Mouse (Mus musculus): ENCODE measurements around the gene Orai3. TPM values are rescaled to one million over a fixed set of nuclear protein-coding genes. Genes with fewer than 3 reads are reported as not detected.

Orai3 gene
- polyA plus RNA-seq, 1 experiment, result 44.2 TPM

GRCm38 (mm10) chr7:127810650-127811049 lies 41.0 kb downstream of the Orai3 start:
- no peak overlapping the region for H3K4me3 ChIP-seq (ENCODE audit: insufficient read depth, low read length)
- peaks cover 5% of the 10 kb centered on the region for H3K4me1 ChIP-seq (ENCODE audit: control insufficient read depth, insufficient read depth, low read length)
- no peak overlapping the region for H3K27ac ChIP-seq (ENCODE audit: insufficient read depth, low read depth, low read length)
- TF ChIP-seq CTCF (IDR thresholded peaks at IDR 0.05; ENCODE audit: low read depth, low read length) (no peak), POLR2A (IDR thresholded peaks at IDR 0.05; ENCODE audit: borderline replicate concordance, low read depth, low read length) (no peak)

- TF ChIP-seq CTCF (IDR thresholded peaks at IDR 0.05; ENCODE audit: low read depth, low read length), result no peak
- TF ChIP-seq POLR2A (IDR thresholded peaks at IDR 0.05; ENCODE audit: borderline replicate concordance, low read depth, low read length), result no peak
- H3K27ac ChIP-seq (ENCODE audit: insufficient read depth, low read depth, low read length), result no peak overlapping the region
- peaks cover 8% of the 10 kb centered on the region for H3K4me1 ChIP-seq (ENCODE audit: control insufficient read depth, insufficient read depth, low read length)
- no peak overlapping the region for H3K4me3 ChIP-seq (ENCODE audit: insufficient read depth, low read length)
These were observed 41.6 kb downstream of the Orai3 start for GRCm38 (mm10) chr7:127811240-127811639.

- H3K27ac ChIP-seq (ENCODE audit: insufficient read depth, low read depth, low read length), result no peak overlapping the region
- TF ChIP-seq POLR2A (IDR thresholded peaks at IDR 0.05; ENCODE audit: borderline replicate concordance, low read depth, low read length), result no peak
- TF ChIP-seq CTCF (IDR thresholded peaks at IDR 0.05; ENCODE audit: low read depth, low read length), result no peak
- H3K4me1 ChIP-seq (ENCODE audit: control insufficient read depth, insufficient read depth, low read length), result peaks cover 7% of the 10 kb centered on the region
- H3K4me3 ChIP-seq (ENCODE audit: insufficient read depth, low read length), result no peak overlapping the region
These were observed 42.7 kb downstream of the Orai3 start for GRCm38 (mm10) chr7:127812292-127812691.

- Histone ChIP-seq H3K4me3 (ENCODE audit: insufficient read depth, low read length) (no peak overlapping the region), H3K27ac (ENCODE audit: insufficient read depth, low read depth, low read length) (no peak overlapping the region), H3K4me1 (ENCODE audit: control insufficient read depth, insufficient read depth, low read length) (peaks cover 4% of the 10 kb centered on the region; the same call in 1 of the 2 replicates)
- no peak for TF ChIP-seq CTCF (IDR thresholded peaks at IDR 0.05; ENCODE audit: low read depth, low read length)
- TF ChIP-seq POLR2A (IDR thresholded peaks at IDR 0.05; ENCODE audit: borderline replicate concordance, low read depth, low read length), result no peak
These were observed 44.2 kb downstream of the Orai3 start for GRCm38 (mm10) chr7:127813821-127814220.

- Histone ChIP-seq H3K4me3 (ENCODE audit: insufficient read depth, low read length) (no peak overlapping the region), H3K4me1 (ENCODE audit: control insufficient read depth, insufficient read depth, low read length) (peaks cover 4% of the 10 kb centered on the region; the same call in 1 of the 2 replicates), H3K27ac (ENCODE audit: insufficient read depth, low read depth, low read length) (no peak overlapping the region)
These were observed 44.8 kb downstream of the Orai3 start for GRCm38 (mm10) chr7:127814241-127814921.

GRCm38 (mm10) chr7:127815116-127815665 lies 45.6 kb downstream of the Orai3 start:
- Histone ChIP-seq H3K4me1 (ENCODE audit: control insufficient read depth, insufficient read depth, low read length) (peaks cover 4% of the 10 kb centered on the region; the same call in 1 of the 2 replicates), H3K27ac (ENCODE audit: insufficient read depth, low read depth, low read length) (no peak overlapping the region), H3K4me3 (ENCODE audit: insufficient read depth, low read length) (no peak overlapping the region)
- TF ChIP-seq POLR2A (IDR thresholded peaks at IDR 0.05; ENCODE audit: borderline replicate concordance, low read depth, low read length) (no peak), CTCF (IDR thresholded peaks at IDR 0.05; ENCODE audit: low read depth, low read length) (no peak)

More at GRCm38 (mm10) chr7:127814241-127814921, 44.8 kb downstream of the Orai3 start:
- no peak for TF ChIP-seq POLR2A (IDR thresholded peaks at IDR 0.05; ENCODE audit: borderline replicate concordance, low read depth, low read length)
- TF ChIP-seq CTCF (IDR thresholded peaks at IDR 0.05; ENCODE audit: low read depth, low read length), result no peak

- H3K27ac ChIP-seq (ENCODE audit: insufficient read depth, low read depth, low read length), result no peak overlapping the region
- peaks cover 4% of the 10 kb centered on the region; the same call in 1 of the 2 replicates for H3K4me1 ChIP-seq (ENCODE audit: control insufficient read depth, insufficient read depth, low read length)
- TF ChIP-seq CTCF (IDR thresholded peaks at IDR 0.05; ENCODE audit: low read depth, low read length), result no peak
- no peak for TF ChIP-seq POLR2A (IDR thresholded peaks at IDR 0.05; ENCODE audit: borderline replicate concordance, low read depth, low read length)
- H3K4me3 ChIP-seq (ENCODE audit: insufficient read depth, low read length), result no peak overlapping the region
These were observed 46.6 kb downstream of the Orai3 start for GRCm38 (mm10) chr7:127815954-127816821.

GRCm38 (mm10) chr7:127817053-127817452 lies 47.4 kb downstream of the Orai3 start:
- H3K4me3 ChIP-seq (ENCODE audit: insufficient read depth, low read length), result no peak overlapping the region
- peaks cover 4% of the 10 kb centered on the region; the same call in 1 of the 2 replicates for H3K4me1 ChIP-seq (ENCODE audit: control insufficient read depth, insufficient read depth, low read length)
- TF ChIP-seq CTCF (IDR thresholded peaks at IDR 0.05; ENCODE audit: low read depth, low read length), result no peak
- TF ChIP-seq POLR2A (IDR thresholded peaks at IDR 0.05; ENCODE audit: borderline replicate concordance, low read depth, low read length), result no peak
- no peak overlapping the region for H3K27ac ChIP-seq (ENCODE audit: insufficient read depth, low read depth, low read length)

- H3K27ac ChIP-seq (ENCODE audit: insufficient read depth, low read depth, low read length), result no peak overlapping the region
- TF ChIP-seq POLR2A (IDR thresholded peaks at IDR 0.05; ENCODE audit: borderline replicate concordance, low read depth, low read length) (no peak), CTCF (IDR thresholded peaks at IDR 0.05; ENCODE audit: low read depth, low read length) (no peak)
- H3K4me3 ChIP-seq (ENCODE audit: insufficient read depth, low read length), result no peak overlapping the region
- H3K4me1 ChIP-seq (ENCODE audit: control insufficient read depth, insufficient read depth, low read length), result peaks cover 9% of the 10 kb centered on the region
These were observed 48.2 kb downstream of the Orai3 start for GRCm38 (mm10) chr7:127817776-127818175.
